In the genomic region with DNA sequence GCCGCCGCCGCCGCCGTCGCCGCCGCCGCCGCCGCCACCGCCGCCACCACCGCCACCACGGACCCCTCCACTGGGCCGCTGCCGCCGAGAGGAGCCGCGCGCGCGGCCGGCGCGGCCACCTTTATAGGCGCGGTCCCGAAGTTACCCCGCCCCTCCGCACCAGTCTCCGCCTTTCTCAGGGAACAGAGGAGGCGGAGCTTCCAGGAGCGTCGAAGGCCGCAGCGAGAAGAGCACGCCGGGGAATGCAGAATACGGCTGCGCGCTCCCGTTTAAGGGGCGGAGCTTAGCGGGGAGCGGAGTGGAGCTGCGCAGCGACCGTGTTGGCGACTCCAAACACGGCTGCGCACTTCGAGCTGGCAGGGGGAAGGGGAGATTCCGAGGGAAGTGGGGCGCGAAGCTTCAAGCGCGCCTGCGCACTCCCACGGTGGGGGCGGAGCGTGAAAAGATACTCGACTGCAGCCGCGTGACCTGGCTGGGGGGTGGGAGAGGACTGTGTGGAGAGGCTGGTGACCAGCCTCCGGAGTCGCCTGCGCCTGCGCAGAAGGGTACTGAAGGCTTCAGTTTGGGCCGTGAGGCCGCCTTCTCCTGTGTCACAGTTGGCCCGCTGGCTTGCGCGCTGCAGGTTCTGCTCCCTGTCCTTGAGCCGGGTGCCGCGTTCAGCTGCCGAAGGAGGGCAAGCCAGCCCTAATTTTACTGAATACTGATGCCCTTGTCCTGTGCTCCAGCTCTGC, we compare ENCODE assay signal across 7 mouse cellular contexts. TPM values are rescaled to one million over a fixed set of nuclear protein-coding genes. Genes with fewer than 3 reads are reported as not detected.
DNase-seq lines count a peak whose midpoint lies in the region; ATAC-seq and TF ChIP-seq lines count a peak whose summit lies in the region.

No protein-coding gene starts in this region.

- H3K27ac ChIP-seq in intestine, postnatal 0 days (ENCODE audit: low read depth, low read length): peak overlapping the region; percentile 96
- peak overlapping the region; percentile 95 for H3K27ac ChIP-seq in midbrain, embryonic 12.5 days (replicated peaks)
- H3K27ac ChIP-seq in small intestine, adult 2 months (ENCODE audit: insufficient read depth, low read depth, low read length): peak overlapping the region; percentile 98

- H3K4me2 ChIP-seq in intestine, postnatal 0 days (replicated peaks; ENCODE audit: low read depth): peak overlapping the region; percentile 91
- H3K4me2 ChIP-seq in midbrain, embryonic 12.5 days (replicated peaks): peak overlapping the region; percentile 94

- H3K9me3 ChIP-seq in intestine, postnatal 0 days (ENCODE audit: control insufficient read depth): no peaks in the 10 kb centered on the region
- H3K9me3 ChIP-seq in midbrain, embryonic 12.5 days: no peaks in the 10 kb centered on the region

- peak overlapping the region; percentile 89 for H3K9ac ChIP-seq in intestine, postnatal 0 days (ENCODE audit: low read depth, low read length)
- H3K9ac ChIP-seq in midbrain, embryonic 12.5 days (replicated peaks): peak overlapping the region; percentile 98

- peak; percentile 99 for DNase-seq in adrenal gland, adult 8-10 months
- peak; percentile 99 for DNase-seq in embryo, embryonic 9.5 days (ENCODE audit: extremely low spot score)
- DNase-seq in gastrocnemius, postnatal 4 days (ENCODE audit: low spot score in 2 of 2): peak; percentile 99 to 100
- DNase-seq in left cerebral cortex, postnatal 4 days: peak; percentile 100

- under 1% methylated on average over 71 of the region's 78 CpGs for WGBS in intestine, postnatal 0 days
- WGBS in midbrain, embryonic 12.5 days: under 1% methylated on average over 46 of the region's 78 CpGs
- under 1% methylated on average over 55 of the region's 78 CpGs for WGBS in small intestine, adult 2 months

- H3K4me3 ChIP-seq in intestine, postnatal 0 days (ENCODE audit: low read depth, low read length): peak overlapping the region; percentile 80
- H3K4me3 ChIP-seq in midbrain, embryonic 12.5 days: peak overlapping the region; percentile 97
- H3K4me3 ChIP-seq in small intestine, adult 2 months (ENCODE audit: low read depth, low read length): peak overlapping the region; percentile 85

- H3K36me3 ChIP-seq in intestine, postnatal 0 days (ENCODE audit: control insufficient read depth, insufficient read depth): peaks cover 14% of the 10 kb centered on the region
- H3K36me3 ChIP-seq in midbrain, embryonic 12.5 days: peaks cover 25% of the 10 kb centered on the region
- H3K36me3 ChIP-seq in small intestine, adult 2 months (ENCODE audit: control insufficient read depth, insufficient read depth, low read length): peaks cover 6% of the 10 kb centered on the region; the same call in 1 of the 2 replicates

- H3K4me1 ChIP-seq in intestine, postnatal 0 days (replicated peaks; ENCODE audit: control insufficient read depth, insufficient read depth, low read length): peaks cover 25% of the 10 kb centered on the region
- peaks cover 58% of the 10 kb centered on the region for H3K4me1 ChIP-seq in midbrain, embryonic 12.5 days
- H3K4me1 ChIP-seq in small intestine, adult 2 months (ENCODE audit: control insufficient read depth, insufficient read depth, insufficient read length, low read length): peaks cover 56% of the 10 kb centered on the region

- TF ChIP-seq CTCF in intestine, postnatal 0 days (IDR thresholded peaks at IDR 0.05; ENCODE audit: low read depth): no peak
- TF ChIP-seq CTCF in small intestine, adult 2 months (IDR thresholded peaks at IDR 0.05; ENCODE audit: extremely low read depth, insufficient read length, insufficient replicate concordance, low read depth, low read length): no peak

- TF ChIP-seq POLR2A in small intestine, adult 2 months (IDR thresholded peaks at IDR 0.05; ENCODE audit: low read depth, low read length): peak; percentile 99

- no peaks in the 10 kb centered on the region for H3K27me3 ChIP-seq in intestine, postnatal 0 days (replicated peaks; ENCODE audit: control insufficient read depth, insufficient read depth, low read length)
- no peaks in the 10 kb centered on the region for H3K27me3 ChIP-seq in midbrain, embryonic 12.5 days
- no peaks in the 10 kb centered on the region for H3K27me3 ChIP-seq in small intestine, adult 2 months (ENCODE audit: control insufficient read depth, insufficient read depth, low read length)

- intact Hi-C loops in left cerebral cortex, postnatal 4 days (cut with DNase I): no loop called here

- peak; percentile 89 for ATAC-seq in intestine, postnatal 0 days
- ATAC-seq in midbrain, embryonic 12.5 days (ENCODE audit: low FRiP score, low read depth): peak; percentile 90

RNA-seq across cellular contexts. Expression of a gene that starts 1.5 kb away (rescaled TPM):
- total RNA-seq in adrenal gland, adult 8-10 months (2022): 100 to 1,000 TPM; 106 to 157 (median 123) TPM
- 100 to 1,000 TPM; 170 to 176 TPM for total RNA-seq in gastrocnemius, postnatal 4 days (2021)
- polyA plus RNA-seq in intestine, postnatal 0 days (2015; fragmentation: Nextera tagmentation; extraction: Ambion mirVana): 38.4 and 38.6 TPM in 2 replicates
- total RNA-seq in left cerebral cortex, postnatal 4 days (2021): 10 to 100 TPM; 61.6 to 67.1 TPM
- 83.6 and 86.5 TPM in 2 replicates for polyA plus RNA-seq in midbrain, embryonic 12.5 days (2016; fragmentation: Nextera tagmentation; extraction: Ambion mirVana)
- polyA plus RNA-seq in small intestine, adult 2 months (2012; rRNA removed): 96.1 and 146 TPM in 2 replicates

RNA-seq across cellular contexts. Expression of a gene that starts 19.5 kb away (rescaled TPM):
- 10 to 100 TPM; 63.4 to 94.6 (median 79.1) TPM for total RNA-seq in adrenal gland, adult 8-10 months (2022)
- total RNA-seq in gastrocnemius, postnatal 4 days (2021): 10 to 100 TPM; 50.7 to 50.8 TPM
- 21.5 and 23.5 TPM in 2 replicates for polyA plus RNA-seq in intestine, postnatal 0 days (2015; fragmentation: Nextera tagmentation; extraction: Ambion mirVana)
- total RNA-seq in left cerebral cortex, postnatal 4 days (2021): 10 to 100 TPM; 80.9 to 83.2 TPM
- 82.7 and 95.3 TPM in 2 replicates for polyA plus RNA-seq in midbrain, embryonic 12.5 days (2016; fragmentation: Nextera tagmentation; extraction: Ambion mirVana)
- polyA plus RNA-seq in small intestine, adult 2 months (2012; rRNA removed): 45.4 and 84.1 TPM in 2 replicates

RNA-seq across cellular contexts. Expression of a gene that starts 25.4 kb away (rescaled TPM):
- total RNA-seq in adrenal gland, adult 8-10 months (2022): 10 to 100 TPM; 16.2 to 33.5 (median 25.7) TPM
- total RNA-seq in gastrocnemius, postnatal 4 days (2021): 10 to 100 TPM; 24.0 to 25.4 TPM
- 14.4 and 15.4 TPM in 2 replicates for polyA plus RNA-seq in intestine, postnatal 0 days (2015; fragmentation: Nextera tagmentation; extraction: Ambion mirVana)
- total RNA-seq in left cerebral cortex, postnatal 4 days (2021): 10 to 100 TPM; 52.0 to 52.1 TPM
- polyA plus RNA-seq in midbrain, embryonic 12.5 days (2016; fragmentation: Nextera tagmentation; extraction: Ambion mirVana): 60.4 and 67.0 TPM in 2 replicates
- 26.5 and 40.0 TPM in 2 replicates for polyA plus RNA-seq in small intestine, adult 2 months (2012; rRNA removed)

RNA-seq across cellular contexts. Expression of a gene that starts 25.6 kb away (rescaled TPM):
- 10 to 100 TPM; 19.3 to 46.2 (median 33.3) TPM for total RNA-seq in adrenal gland, adult 8-10 months (2022)
- 1 to 10 TPM; 8.3 to 8.4 TPM for total RNA-seq in gastrocnemius, postnatal 4 days (2021)
- 12.2 and 14.4 TPM in 2 replicates for polyA plus RNA-seq in intestine, postnatal 0 days (2015; fragmentation: Nextera tagmentation; extraction: Ambion mirVana)
- 10 to 100 TPM; 46.3 to 53.6 TPM for total RNA-seq in left cerebral cortex, postnatal 4 days (2021)
- 24.9 and 29.9 TPM in 2 replicates for polyA plus RNA-seq in midbrain, embryonic 12.5 days (2016; fragmentation: Nextera tagmentation; extraction: Ambion mirVana)
- polyA plus RNA-seq in small intestine, adult 2 months (2012; rRNA removed): 20.8 and 36.3 TPM in 2 replicates

RNA-seq across cellular contexts. Expression of a gene that starts 53.7 kb away (rescaled TPM):
- 100 to 1,000 TPM; 157 to 173 (median 165) TPM for total RNA-seq in adrenal gland, adult 8-10 months (2022)
- total RNA-seq in gastrocnemius, postnatal 4 days (2021): 100 to 1,000 TPM; 167 to 169 TPM
- 97.5 and 99.2 TPM in 2 replicates for polyA plus RNA-seq in intestine, postnatal 0 days (2015; fragmentation: Nextera tagmentation; extraction: Ambion mirVana)
- 100 to 1,000 TPM; 130 to 138 TPM for total RNA-seq in left cerebral cortex, postnatal 4 days (2021)
- polyA plus RNA-seq in midbrain, embryonic 12.5 days (2016; fragmentation: Nextera tagmentation; extraction: Ambion mirVana): 180 and 194 TPM in 2 replicates
- 115 and 266 TPM in 2 replicates for polyA plus RNA-seq in small intestine, adult 2 months (2012; rRNA removed)

Comparison
In these comparisons a context has a peak if more than half of its experiments do, and no peak if none do; other contexts are left out.
1. Peak in every context shown above with its lines: DNase-seq, ATAC-seq, H3K4me3 ChIP-seq and H3K27ac ChIP-seq.